Mouse (Mus musculus) G1E-ER4 (cell line): ENCODE measurements around the gene Olfr417. TPM values are rescaled to one million over a fixed set of nuclear protein-coding genes. Genes with fewer than 3 reads are reported as not detected.

ENCODE experiments used
- GATA1 ChIP-seq: IDR thresholded peaks from one replicate; pipeline ENCODE4 v1.8.0; 2012; ENCODE audit warnings: low read length, inconsistent platforms
- polyA plus RNA-seq: library from polyadenylated mRNA; stranded (reverse); fragments of >175 nt; gene quantifications from 2 replicates; pipeline ENCODE4 v1.2.3, GENCODE M21; 2012

Olfr417 gene
- polyA plus RNA-seq, result not detected in 2 replicates

- TF ChIP-seq GATA1, result no peak
Measured at GRCm38 (mm10) chr1:174364882-174365451, at the start of gene Olfr417. TSS of gene Olfr417 (plus strand) at chr1:174365122.

- no peak for TF ChIP-seq GATA1
Measured at GRCm38 (mm10) chr1:174317308-174317707, 47.6 kb upstream of the Olfr417 start.

GRCm38 (mm10) chr1:174330218-174330617 lies 34.7 kb upstream of the Olfr417 start, which contains the start of gene Mptx1:
TSS of gene Mptx1 (plus strand) at chr1:174330518.
- TF ChIP-seq GATA1, result no peak

GRCm38 (mm10) chr1:174354640-174355039 lies 10.3 kb upstream of the Olfr417 start:
- no peak for TF ChIP-seq GATA1

- no peak for TF ChIP-seq GATA1
Measured at GRCm38 (mm10) chr1:174373799-174374198, 8.9 kb downstream of the Olfr417 start.

GRCm38 (mm10) chr1:174390746-174391145 lies 25.8 kb downstream of the Olfr417 start, which contains the start of gene Olfr248:
TSS of gene Olfr248 (plus strand) at chr1:174391046.
- TF ChIP-seq GATA1, result no peak

- TF ChIP-seq GATA1, result no peak
Measured at GRCm38 (mm10) chr1:174422959-174423358, 58.0 kb downstream of the Olfr417 start.

GRCm38 (mm10) chr1:174423764-174424163 lies 58.8 kb downstream of the Olfr417 start, which contains the start of gene Olfr414:
TSS of gene Olfr414 (plus strand) at chr1:174424064.
- no peak for TF ChIP-seq GATA1

Other genes starting within 250 kb of the Olfr417 start
- not detected in 2 replicates for gene Olfr231, start 244.0 kb upstream of the Olfr417 start, polyA plus RNA-seq
- gene Olfr424, start 233.6 kb upstream of the Olfr417 start, polyA plus RNA-seq, result not detected in 2 replicates
- gene Olfr420, start 209.5 kb upstream of the Olfr417 start, polyA plus RNA-seq, result not detected in 2 replicates
- gene Spta1, start 192.3 kb upstream of the Olfr417 start, polyA plus RNA-seq, result 2.9 and 3.0 TPM in 2 replicates
- not detected in 2 replicates for gene Olfr419, start 113.1 kb upstream of the Olfr417 start, polyA plus RNA-seq
- gene Mptx1, start 34.6 kb upstream of the Olfr417 start, polyA plus RNA-seq, result not detected in 2 replicates
- gene Olfr248, start 25.9 kb downstream of the Olfr417 start, polyA plus RNA-seq, result not detected in 2 replicates
- not detected in 2 replicates for gene Olfr414, start 58.9 kb downstream of the Olfr417 start, polyA plus RNA-seq
- gene Olfr220, start 77.0 kb downstream of the Olfr417 start, polyA plus RNA-seq, result not detected in 2 replicates
- not detected in 2 replicates for gene Fmn2, start 136.7 kb downstream of the Olfr417 start, polyA plus RNA-seq